Mouse (Mus musculus) limb, embryonic 15.5 days (tissue): ENCODE measurements around the gene Sac3d1. TPM values are rescaled to one million over a fixed set of nuclear protein-coding genes. Genes with fewer than 3 reads are reported as not detected.

Experiments used
- ATAC-seq: fragments of 200-750 bp; cut with Nextera tagmentation; 2 replicates; pipeline ENCODE4 v1.8.0; 2017; ENCODE audit warnings: low read depth, moderate TSS enrichment; ENCODE audit not compliant: insufficient number of reproducible peaks, low FRiP score, low TSS enrichment
- H3K27ac ChIP-seq: fragments of 300-500 bp; sonication (generic); 2 replicates; pipeline ENCODE4 v1.5.1; 2015; ENCODE audit warnings: moderate library complexity, mild to moderate bottlenecking, inconsistent platforms
- H3K27me3 ChIP-seq: fragments of 300-500 bp; sonication (generic); 2 replicates; pipeline ENCODE4 v1.6.1; 2015; ENCODE audit warnings: inconsistent platforms
- H3K36me3 ChIP-seq: fragments of 300-500 bp; sonication (generic); 2 replicates; pipeline ENCODE4 v1.6.1; 2015; ENCODE audit warnings: inconsistent platforms
- H3K4me1 ChIP-seq: fragments of 300-500 bp; sonication (generic); 2 replicates; pipeline ENCODE4 v1.6.1; 2015; ENCODE audit warnings: inconsistent platforms
- H3K4me2 ChIP-seq: fragments of 300-500 bp; sonication (generic); 2 replicates; pipeline ENCODE4 v1.6.1; 2015; ENCODE audit warnings: mild to moderate bottlenecking, inconsistent platforms
- H3K4me3 ChIP-seq: fragments of 300-500 bp; sonication (generic); 2 replicates; pipeline ENCODE4 v1.5.1; 2015; ENCODE audit warnings: mild to moderate bottlenecking, inconsistent platforms
- H3K9ac ChIP-seq: fragments of 300-500 bp; sonication (generic); 2 replicates; pipeline ENCODE4 v1.6.1; 2015; ENCODE audit warnings: inconsistent platforms
- H3K9me3 ChIP-seq: fragments of 300-500 bp; sonication (generic); 2 replicates; pipeline ENCODE4 v1.6.1; 2016; ENCODE audit warnings: inconsistent platforms
- WGBS: fragments of 180-500 bp; shearing (Covaris S2); methylation state at CpG from one replicate; pipeline ENCODE4 v1.1.7; 2015; 5-methylcytosine and 5-hydroxymethylcytosine counted together
- polyA plus RNA-seq: library from polyadenylated mRNA; unstranded; fragments of >200 nt; fragmentation: Nextera tagmentation; extraction: Ambion mirVana; gene quantifications from 2 replicates; pipeline ENCODE4 v1.2.1, GENCODE M21; 2015

The Sac3d1 gene
- polyA plus RNA-seq, 1 experiment from 2014 or later, result 43.7 TPM

- no peaks in the 10 kb centered on the region for H3K27me3 ChIP-seq
- 88% methylated on average over 15 of the region's 15 CpGs for WGBS
- no peaks in the 10 kb centered on the region for H3K9me3 ChIP-seq
- H3K27ac ChIP-seq, result no peak overlapping the region
- no peak overlapping the region for H3K9ac ChIP-seq
- H3K4me2 ChIP-seq, result peak overlapping the region; percentile 74; the same call in 1 of the 2 replicates
- ATAC-seq, result no peak
- peak overlapping the region; percentile 66; the same call in 1 of the 2 replicates for H3K4me3 ChIP-seq
- peaks cover 48% of the 10 kb centered on the region for H3K36me3 ChIP-seq
- peaks cover 21% of the 10 kb centered on the region for H3K4me1 ChIP-seq
Measured at GRCm38 (mm10) chr19:6116113-6116850, 2.2 kb downstream of the Sac3d1 start.

GRCm38 (mm10) chr19:6113116-6113515 lies 5.3 kb downstream of the Sac3d1 start:
- no peak overlapping the region for H3K9ac ChIP-seq
- peaks cover 16% of the 10 kb centered on the region for H3K4me1 ChIP-seq
- H3K4me2 ChIP-seq, result no peak overlapping the region
- no peaks in the 10 kb centered on the region for H3K27me3 ChIP-seq
- ATAC-seq, result no peak
- H3K4me3 ChIP-seq, result no peak overlapping the region
- no peak overlapping the region for H3K27ac ChIP-seq
- H3K36me3 ChIP-seq, result peaks cover 41% of the 10 kb centered on the region
- WGBS, result 70% methylated on average over 6 of the region's 6 CpGs
- H3K9me3 ChIP-seq, result no peaks in the 10 kb centered on the region

- H3K27me3 ChIP-seq, result no peaks in the 10 kb centered on the region
- WGBS, result 78% methylated on average over 7 of the region's 7 CpGs
Measured at GRCm38 (mm10) chr19:6105586-6105985, 12.9 kb downstream of the Sac3d1 start, which contains the start of gene Naaladl1. Naaladl1 (plus strand) TSS chr19:6105782.

GRCm38 (mm10) chr19:6104476-6104875 lies 14.0 kb downstream of the Sac3d1 start:
- Histone ChIP-seq H3K4me3 (no peak overlapping the region), H3K27ac (no peak overlapping the region), H3K9ac (no peak overlapping the region), H3K36me3 (no peaks in the 10 kb centered on the region), H3K4me1 (no peaks in the 10 kb centered on the region), H3K9me3 (no peaks in the 10 kb centered on the region), H3K27me3 (no peaks in the 10 kb centered on the region), H3K4me2 (no peak overlapping the region)
- 83% methylated on average over 4 of the region's 4 CpGs for WGBS
- ATAC-seq, result no peak

More at GRCm38 (mm10) chr19:6105586-6105985, 12.9 kb downstream of the Sac3d1 start, which contains the start of gene Naaladl1:
- H3K36me3 ChIP-seq, result no peaks in the 10 kb centered on the region
- no peaks in the 10 kb centered on the region for H3K4me1 ChIP-seq
- H3K4me2 ChIP-seq, result no peak within 1 kb of the TSS
- no peak within 1 kb of the TSS for H3K27ac ChIP-seq
- H3K9ac ChIP-seq, result no peak within 1 kb of the TSS
- no peak within 1 kb of the TSS for H3K4me3 ChIP-seq
- ATAC-seq, result no peak
- H3K9me3 ChIP-seq, result no peaks in the 10 kb centered on the region

DNA sequence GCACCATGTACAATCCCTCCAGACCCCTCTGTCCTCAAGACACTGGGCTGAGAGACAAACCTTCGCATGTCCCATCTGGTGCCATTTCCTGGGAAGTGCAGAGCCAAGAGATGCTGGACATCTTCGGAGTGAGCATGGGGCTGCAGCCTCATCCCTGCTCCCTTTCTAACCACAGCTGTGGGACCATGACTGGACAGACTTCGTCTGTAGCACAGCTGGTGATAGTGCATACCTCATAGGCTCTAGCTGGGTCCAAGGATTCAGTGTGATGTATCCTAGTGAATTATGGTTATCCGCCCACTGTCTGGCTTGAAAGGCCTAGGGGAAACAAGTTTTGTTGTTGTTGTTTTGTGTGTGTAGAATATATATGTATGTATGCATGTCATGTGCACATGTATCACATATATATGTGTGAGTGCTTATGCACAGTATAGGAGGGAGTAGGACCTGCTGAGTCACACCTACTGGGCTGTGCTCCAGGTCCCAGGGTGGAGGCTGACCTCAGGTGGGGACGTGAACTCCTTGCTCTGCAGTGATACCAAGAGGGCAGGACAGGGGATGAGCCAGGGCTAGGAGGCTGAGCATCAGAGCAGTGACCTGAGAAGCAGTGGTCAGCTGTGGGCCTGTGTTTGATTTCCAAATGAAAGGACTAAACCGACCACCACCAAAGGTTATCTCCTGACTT lies 16.1 kb downstream of the Sac3d1 start:
- WGBS, result 76% methylated on average over 6 of the region's 6 CpGs

GRCm38 (mm10) chr19:6101186-6101585 lies 17.3 kb downstream of the Sac3d1 start:
- Histone ChIP-seq H3K36me3 (no peaks in the 10 kb centered on the region), H3K27ac (no peak overlapping the region), H3K9ac (no peak overlapping the region), H3K4me2 (no peak overlapping the region), H3K4me1 (no peaks in the 10 kb centered on the region), H3K9me3 (no peaks in the 10 kb centered on the region), H3K4me3 (no peak overlapping the region), H3K27me3 (no peaks in the 10 kb centered on the region)
- no peak for ATAC-seq
- WGBS, result 35% methylated on average over 6 of the region's 6 CpGs

More for the DNA sequence above, 16.1 kb downstream of the Sac3d1 start:
- H3K27me3 ChIP-seq, result no peaks in the 10 kb centered on the region
- H3K4me2 ChIP-seq, result no peak overlapping the region
- H3K9me3 ChIP-seq, result no peaks in the 10 kb centered on the region
- no peaks in the 10 kb centered on the region for H3K4me1 ChIP-seq
- no peak overlapping the region for H3K9ac ChIP-seq
- H3K36me3 ChIP-seq, result no peaks in the 10 kb centered on the region
- H3K4me3 ChIP-seq, result no peak overlapping the region
- no peak overlapping the region for H3K27ac ChIP-seq
- no peak for ATAC-seq

- Histone ChIP-seq H3K9ac (no peak overlapping the region), H3K27me3 (no peaks in the 10 kb centered on the region), H3K4me1 (no peaks in the 10 kb centered on the region), H3K9me3 (no peaks in the 10 kb centered on the region), H3K36me3 (peaks cover 23% of the 10 kb centered on the region), H3K27ac (no peak overlapping the region), H3K4me2 (no peak overlapping the region), H3K4me3 (no peak overlapping the region)
- ATAC-seq, result no peak
- WGBS, result 86% methylated on average over 3 of the region's 3 CpGs
Measured at GRCm38 (mm10) chr19:6097847-6098246, 20.6 kb downstream of the Sac3d1 start.

- Histone ChIP-seq H3K9me3 (no peaks in the 10 kb centered on the region), H3K4me3 (no peak within 1 kb of the TSS), H3K4me1 (no peaks in the 10 kb centered on the region), H3K36me3 (peaks cover 57% of the 10 kb centered on the region), H3K27ac (no peak within 1 kb of the TSS), H3K9ac (no peak within 1 kb of the TSS), H3K4me2 (no peak within 1 kb of the TSS), H3K27me3 (no peaks in the 10 kb centered on the region)
- no peak for ATAC-seq
- 91% methylated on average over 7 of the region's 7 CpGs for WGBS
Measured at GRCm38 (mm10) chr19:6094119-6094518, 24.3 kb downstream of the Sac3d1 start, which contains the start of gene AC131692.1. AC131692.1 (plus strand) TSS chr19:6094419.

GRCm38 (mm10) chr19:6088841-6089240 lies 29.6 kb downstream of the Sac3d1 start:
- H3K9ac ChIP-seq, result no peak overlapping the region
- no peak for ATAC-seq
- H3K4me3 ChIP-seq, result no peak overlapping the region
- no peaks in the 10 kb centered on the region for H3K9me3 ChIP-seq
- no peak overlapping the region for H3K4me2 ChIP-seq
- no peaks in the 10 kb centered on the region for H3K27me3 ChIP-seq
- H3K36me3 ChIP-seq, result peaks cover 55% of the 10 kb centered on the region
- no peak overlapping the region for H3K27ac ChIP-seq
- H3K4me1 ChIP-seq, result peaks cover 16% of the 10 kb centered on the region
- WGBS, result 94% methylated on average over 13 of the region's 13 CpGs

- H3K36me3 ChIP-seq, result peaks cover 60% of the 10 kb centered on the region
- H3K9ac ChIP-seq, result peak overlapping the region; percentile 8
- H3K27me3 ChIP-seq, result no peaks in the 10 kb centered on the region
- under 1% methylated on average over 17 of the region's 17 CpGs for WGBS
- peak overlapping the region; percentile 61; the same call in 1 of the 2 replicates for H3K27ac ChIP-seq
- peak overlapping the region; percentile 85 for H3K4me2 ChIP-seq
- peaks cover 22% of the 10 kb centered on the region for H3K4me1 ChIP-seq
- peak overlapping the region; percentile 52 for H3K4me3 ChIP-seq
- H3K9me3 ChIP-seq, result no peaks in the 10 kb centered on the region
- ATAC-seq, result no peak
Measured at GRCm38 (mm10) chr19:6085417-6085879, 33.0 kb downstream of the Sac3d1 start.

DNA sequence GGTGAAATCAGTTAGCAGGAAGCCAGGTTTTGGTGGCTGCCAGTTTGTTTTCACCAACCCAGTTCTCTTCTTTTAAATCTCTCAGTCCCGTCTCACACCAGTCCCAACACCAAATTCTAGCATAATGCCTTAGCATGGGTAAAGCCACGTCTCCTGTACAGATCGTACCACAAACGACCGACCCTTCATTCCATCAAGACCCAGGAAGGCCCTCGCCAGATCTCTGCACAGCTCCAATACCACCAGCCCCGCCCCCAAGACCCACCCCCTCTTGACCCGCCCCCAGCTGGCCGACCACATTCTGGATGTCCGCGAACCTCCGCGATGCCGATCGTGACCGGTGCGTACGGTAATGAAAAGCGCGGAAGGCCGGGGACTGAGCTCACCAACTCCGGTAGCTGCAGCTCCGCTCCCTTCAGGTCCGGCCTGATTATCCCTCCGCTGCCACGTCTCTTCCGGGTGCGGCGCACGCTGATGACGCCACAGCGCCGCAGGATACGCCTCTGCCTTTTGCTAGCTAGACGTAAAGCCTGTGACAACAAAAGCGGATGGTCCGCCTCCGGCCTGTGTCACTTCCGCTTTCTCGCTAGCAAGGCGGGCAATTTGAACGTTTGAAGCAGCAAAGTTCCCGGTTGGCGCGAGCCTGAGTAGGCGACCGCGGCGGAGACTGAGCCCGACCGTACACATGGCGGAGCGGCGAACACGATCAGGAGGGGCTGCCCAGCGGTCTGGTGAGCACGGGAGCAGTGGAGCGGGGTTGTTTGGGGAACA lies 33.8 kb downstream of the Sac3d1 start, which contains the start of the genes Zfpl1 and Cdca5:
Zfpl1 (minus strand) TSS at position 479 of the 771 bp plus-strand sequence.
Cdca5 (plus strand) TSS at position 506 of the 771 bp plus-strand sequence.
- ATAC-seq, result peak; percentile 87
- Histone ChIP-seq H3K4me3 (peak within 1 kb of the TSS; percentile 52), H3K4me2 (peak within 1 kb of the TSS; percentile 85), H3K27me3 (no peaks in the 10 kb centered on the region), H3K27ac (peak within 1 kb of the TSS; percentile 82), H3K9me3 (no peaks in the 10 kb centered on the region), H3K36me3 (peaks cover 60% of the 10 kb centered on the region), H3K9ac (peak within 1 kb of the TSS; percentile 39), H3K4me1 (peaks cover 22% of the 10 kb centered on the region)
- WGBS, result under 1% methylated on average over 58 of the region's 58 CpGs
